In genomic region chr2:166206396-166207144, GRCm38 (mm10) we compare ENCODE assay signal across 10 mouse cellular contexts. TPM values are rescaled to one million over a fixed set of nuclear protein-coding genes. Genes with fewer than 3 reads are reported as not detected.
DNase-seq lines count a peak whose midpoint lies in the region; ATAC-seq and TF ChIP-seq lines count a peak whose summit lies in the region.
"Had no signal": no experiment of that assay in that cellular context is flagged by ENCODE, and none has a peak within 500 bp of the region (broad histone marks: within the 10 kb centered on the region; RNA-seq: fewer than 3 reads in every experiment).

No protein-coding gene starts in this region.

- H3K36me3 ChIP-seq in forebrain, embryonic 15.5 days, result no peaks in the 10 kb centered on the region
- H3K36me3 ChIP-seq in forebrain, embryonic 12.5 days (replicated peaks), result no peaks in the 10 kb centered on the region
- H3K36me3 ChIP-seq in kidney, postnatal 0 days (ENCODE audit: insufficient read depth, low read length), result no peaks in the 10 kb centered on the region
- H3K36me3 ChIP-seq in kidney, adult 2 months (ENCODE audit: control insufficient read depth, insufficient read depth, low read length), result no peaks in the 10 kb centered on the region
- no peaks in the 10 kb centered on the region for H3K36me3 ChIP-seq in limb, embryonic 11.5 days (ENCODE audit: control insufficient read depth, insufficient read depth, low read length)

- TF ChIP-seq CTCF in kidney, postnatal 0 days (IDR thresholded peaks at IDR 0.05; ENCODE audit: low read depth), result no peak
- no peak for TF ChIP-seq CTCF in kidney, adult 2 months (conservative IDR thresholded peaks at IDR 0.05; ENCODE audit: insufficient read depth, insufficient read length, low read depth, low read length)

- H3K9me3 ChIP-seq in forebrain, embryonic 15.5 days, result no peaks in the 10 kb centered on the region
- H3K9me3 ChIP-seq in forebrain, embryonic 12.5 days, result no peaks in the 10 kb centered on the region
- H3K9me3 ChIP-seq in kidney, postnatal 0 days (replicated peaks; ENCODE audit: low read length), result no peaks in the 10 kb centered on the region
- no peaks in the 10 kb centered on the region for H3K9me3 ChIP-seq in limb, embryonic 11.5 days (ENCODE audit: control insufficient read depth, low read length)

- 45% methylated on average over 5 of the region's 5 CpGs for WGBS in forebrain, embryonic 15.5 days
- WGBS in forebrain, embryonic 12.5 days, result 78% methylated on average over 5 of the region's 5 CpGs
- WGBS in kidney, postnatal 0 days, result 54% methylated on average over 5 of the region's 5 CpGs
- WGBS in kidney, adult 2 months, result 81% methylated on average over 5 of the region's 5 CpGs
- 48% methylated on average over 5 of the region's 5 CpGs for WGBS in limb, embryonic 11.5 days

- H3K4me2 ChIP-seq in forebrain, embryonic 15.5 days (replicated peaks), result no peak overlapping the region
- H3K4me2 ChIP-seq in forebrain, embryonic 12.5 days, result no peak overlapping the region
- no peak overlapping the region for H3K4me2 ChIP-seq in kidney, postnatal 0 days (ENCODE audit: low read length)
- no peak overlapping the region for H3K4me2 ChIP-seq in limb, embryonic 11.5 days (ENCODE audit: low read depth, severe bottlenecking)
- H3K4me2 ChIP-seq: liver, embryonic 11.5 days had no signal

- H3K27ac ChIP-seq in forebrain, embryonic 15.5 days (replicated peaks), result no peak overlapping the region
- H3K27ac ChIP-seq in forebrain, embryonic 12.5 days, result no peak overlapping the region
- H3K27ac ChIP-seq in kidney, postnatal 0 days, result no peak overlapping the region
- no peak overlapping the region for H3K27ac ChIP-seq in kidney, adult 2 months (ENCODE audit: insufficient read depth, low read depth, low read length)
- 0 out of 2 replicates have a peak overlapping the region, but pooled peaks have one; percentile 3 for H3K27ac ChIP-seq in limb, embryonic 11.5 days (replicated peaks; ENCODE audit: low read depth, low read length)

- ATAC-seq in forebrain, embryonic 15.5 days (replicated peaks), result peak; percentile 73
- ATAC-seq in forebrain, embryonic 12.5 days (ENCODE audit: low FRiP score), result no peak
- ATAC-seq in kidney, postnatal 0 days (replicated peaks; ENCODE audit: low FRiP score, low read depth), result no peak
- no peak for ATAC-seq in limb, embryonic 11.5 days (ENCODE audit: insufficient number of reproducible peaks, low FRiP score, low TSS enrichment, low read depth)

- DNase-seq in kidney, postnatal 0 days (ENCODE audit: low spot score), result peak; percentile 59
- no peak for DNase-seq in kidney, adult 2 months
- DNase-seq in cerebellum, adult 9-11 months, result peak; percentile 41
- DNase-seq in limb, embryonic 11.5 days (ENCODE audit: low spot score), result no peak
- no peak for DNase-seq in adrenal gland, postnatal 10 days
- no peak for DNase-seq in urinary bladder, postnatal 25 days (ENCODE audit: low spot score)
- DNase-seq: lung, postnatal 36 days had no signal

- no peak overlapping the region for H3K4me3 ChIP-seq in forebrain, embryonic 15.5 days
- H3K4me3 ChIP-seq in forebrain, embryonic 12.5 days (replicated peaks), result no peak overlapping the region
- no peak overlapping the region for H3K4me3 ChIP-seq in kidney, postnatal 0 days (replicated peaks; ENCODE audit: low read depth, low read length)
- no peak overlapping the region for H3K4me3 ChIP-seq in kidney, adult 2 months (ENCODE audit: insufficient read depth, low read depth, low read length)
- H3K4me3 ChIP-seq in limb, embryonic 11.5 days (ENCODE audit: low read depth, low read length), result no peak overlapping the region

- H3K9ac ChIP-seq in forebrain, embryonic 15.5 days (replicated peaks), result no peak overlapping the region
- no peak overlapping the region for H3K9ac ChIP-seq in forebrain, embryonic 12.5 days
- H3K9ac ChIP-seq in kidney, postnatal 0 days (ENCODE audit: low read depth, low read length), result no peak overlapping the region
- H3K9ac ChIP-seq in limb, embryonic 11.5 days (ENCODE audit: low read length), result no peak overlapping the region

- H3K4me1 ChIP-seq in forebrain, embryonic 15.5 days, result peaks cover 5% of the 10 kb centered on the region
- H3K4me1 ChIP-seq in forebrain, embryonic 12.5 days, result peaks cover 5% of the 10 kb centered on the region; the same call in 1 of the 2 replicates
- no peaks in the 10 kb centered on the region for H3K4me1 ChIP-seq in kidney, postnatal 0 days (replicated peaks; ENCODE audit: insufficient read depth, low read length)
- no peaks in the 10 kb centered on the region for H3K4me1 ChIP-seq in kidney, adult 2 months (ENCODE audit: control insufficient read depth, insufficient read depth, low read length)
- H3K4me1 ChIP-seq in limb, embryonic 11.5 days (ENCODE audit: control insufficient read depth, insufficient read depth, low read length), result peaks cover 6% of the 10 kb centered on the region; the same call in 1 of the 2 replicates

- H3K27me3 ChIP-seq in forebrain, embryonic 15.5 days, result no peaks in the 10 kb centered on the region
- H3K27me3 ChIP-seq in forebrain, embryonic 12.5 days, result no peaks in the 10 kb centered on the region
- no peaks in the 10 kb centered on the region for H3K27me3 ChIP-seq in kidney, postnatal 0 days (ENCODE audit: insufficient read depth, low read length)
- H3K27me3 ChIP-seq in kidney, adult 2 months (replicated peaks; ENCODE audit: control insufficient read depth, insufficient read depth, low read length), result no peaks in the 10 kb centered on the region
- H3K27me3 ChIP-seq in limb, embryonic 11.5 days (ENCODE audit: control insufficient read depth, insufficient read depth, low read length), result no peaks in the 10 kb centered on the region

- TF ChIP-seq POLR2A in kidney, adult 2 months (IDR thresholded peaks at IDR 0.05; ENCODE audit: low read depth, low read length), result no peak

RNA-seq across cellular contexts. Expression of gene Sulf2, which starts 51.1 kb away (rescaled TPM):
- 30.3 and 36.0 TPM in 2 replicates for polyA plus RNA-seq in forebrain, embryonic 15.5 days (2015; fragmentation: Nextera tagmentation; extraction: Ambion mirVana)
- 67.1 and 77.9 TPM in 2 replicates for polyA plus RNA-seq in forebrain, embryonic 12.5 days (2016; fragmentation: Nextera tagmentation; extraction: Ambion mirVana)
- polyA plus RNA-seq in kidney, postnatal 0 days (2015; fragmentation: Nextera tagmentation; extraction: Ambion mirVana), result 43.6 and 45.1 TPM in 2 replicates
- 18.6 and 23.8 TPM in 2 replicates for polyA plus RNA-seq in kidney, adult 2 months (2012; rRNA removed)
- polyA plus RNA-seq in limb, embryonic 11.5 days (2014; fragmentation: Nextera tagmentation; extraction: Ambion mirVana), result 193 and 210 TPM in 2 replicates
- 10 to 100 TPM; 54.5 to 62.8 TPM for total RNA-seq in adrenal gland, postnatal 10 days (2021)

Comparison
In these comparisons a context has a peak if more than half of its experiments do, and no peak if none do; other contexts are left out.
1. DNase-seq: peak in kidney, postnatal 0 days (single experiment) and cerebellum, adult 9-11 months (single experiment); none in kidney, adult 2 months (single experiment), limb, embryonic 11.5 days (single experiment), adrenal gland, postnatal 10 days (single experiment) and urinary bladder, postnatal 25 days (single experiment).